Mouse (Mus musculus): ENCODE measurements around the gene Nacc2. TPM values are rescaled to one million over a fixed set of nuclear protein-coding genes. Genes with fewer than 3 reads are reported as not detected.

Gene Nacc2
- polyA plus RNA-seq, 1 experiment from 2014 or later, result 21.3 TPM

DNA sequence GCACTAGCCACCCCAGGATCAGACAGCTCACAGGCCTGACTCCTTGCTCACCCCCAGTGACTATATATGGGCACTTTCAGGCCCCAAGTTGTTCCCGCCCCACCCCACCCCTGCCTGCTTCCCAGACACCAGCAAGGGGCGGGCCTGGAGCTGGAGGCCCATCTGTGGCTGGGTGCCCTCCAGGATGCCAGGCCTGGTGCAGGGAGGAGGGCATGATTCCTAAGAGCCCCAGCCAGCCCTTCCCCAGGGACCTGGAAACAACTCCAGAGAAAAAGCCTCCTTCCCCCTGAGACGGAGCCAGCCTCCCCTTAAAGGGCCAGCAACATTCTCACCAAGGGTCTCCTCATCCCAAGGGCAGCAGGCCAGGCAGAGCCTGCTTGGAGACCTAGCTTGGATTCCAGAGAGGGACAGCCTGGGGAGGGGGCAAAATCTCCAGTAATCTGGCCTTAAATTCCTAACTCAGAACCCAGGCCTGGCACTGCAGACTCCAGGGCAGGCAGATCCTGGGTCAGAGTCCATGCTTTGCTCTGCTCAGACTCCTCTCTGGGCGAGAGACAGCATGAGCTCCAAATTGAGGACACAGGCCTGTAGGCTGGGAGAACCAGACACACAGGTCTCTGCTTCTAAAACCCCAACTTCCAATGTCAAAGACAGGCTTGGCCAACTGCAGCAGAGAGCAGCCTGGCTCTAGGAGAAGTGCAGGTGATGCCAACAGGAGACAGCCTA is 4.3 kb downstream of the Nacc2 start:
- peaks cover 8% of the 10 kb centered on the region for H3K27me3 ChIP-seq
- no peaks in the 10 kb centered on the region for H3K36me3 ChIP-seq
- peak overlapping the region; percentile 34; the same call in 1 of the 2 replicates for H3K27ac ChIP-seq (replicated peaks)
- no peak overlapping the region for H3K4me2 ChIP-seq
- no peaks in the 10 kb centered on the region for H3K9me3 ChIP-seq
- H3K4me1 ChIP-seq (replicated peaks), result peaks cover 38% of the 10 kb centered on the region
- H3K9ac ChIP-seq, result no peak overlapping the region
- peak; percentile 35; the same call in 1 of the 2 replicates for ATAC-seq (ENCODE audit: low FRiP score, low read depth)
- WGBS, result 49% methylated on average over 4 of the region's 4 CpGs
- H3K4me3 ChIP-seq, result no peak overlapping the region

DNA sequence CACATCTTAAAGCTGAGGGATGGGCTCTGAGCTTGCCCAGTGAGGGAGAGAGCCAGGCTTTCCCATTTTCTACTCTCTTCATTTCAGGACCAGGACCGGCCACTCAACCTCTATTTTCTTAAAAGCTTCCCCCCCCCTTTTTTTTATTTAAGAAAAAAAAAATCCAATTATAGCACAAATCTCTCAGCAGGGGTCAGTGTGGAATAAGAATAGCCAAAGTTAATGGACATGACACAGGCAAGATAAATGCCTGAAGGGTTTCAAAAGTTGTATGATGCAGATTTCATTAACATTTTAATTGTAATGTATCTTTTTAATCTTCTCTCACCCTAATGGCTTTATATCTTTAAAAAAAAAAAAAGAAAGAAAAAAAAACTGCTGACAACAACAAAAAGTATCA is 5.4 kb downstream of the Nacc2 start:
- Histone ChIP-seq H3K27me3 (peaks cover 8% of the 10 kb centered on the region), H3K9me3 (no peaks in the 10 kb centered on the region), H3K4me3 (no peak overlapping the region), H3K4me1 (replicated peaks) (peaks cover 30% of the 10 kb centered on the region), H3K27ac (replicated peaks) (no peak overlapping the region; the same call in 1 of the 2 replicates), H3K9ac (no peak overlapping the region), H3K4me2 (no peak overlapping the region), H3K36me3 (no peaks in the 10 kb centered on the region)
- no peak for ATAC-seq (ENCODE audit: low FRiP score, low read depth)
- WGBS, result 33% methylated on average over 1 of the region's 1 CpGs

DNA sequence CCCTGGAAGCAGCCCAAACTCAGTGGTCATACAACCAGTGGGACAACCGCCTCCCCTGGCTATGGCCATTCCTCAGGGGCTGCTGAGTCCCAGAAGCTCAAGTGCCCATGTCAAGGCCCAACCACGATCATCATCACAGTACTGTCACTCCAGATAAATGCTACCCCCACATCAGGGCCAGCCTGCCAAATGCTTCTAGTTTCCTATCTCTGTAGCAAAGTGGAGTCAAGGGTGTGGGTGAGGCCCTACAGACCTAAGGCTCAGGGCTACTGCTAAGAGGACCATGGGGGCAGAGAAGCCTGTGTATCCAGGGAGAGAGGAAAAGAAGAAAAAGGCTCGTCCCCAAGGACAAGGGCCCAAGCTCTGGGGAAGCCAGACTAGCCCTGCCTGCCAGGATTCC is 6.5 kb downstream of the Nacc2 start:
- 69% methylated on average over 3 of the region's 3 CpGs for WGBS
- no peaks in the 10 kb centered on the region for H3K9me3 ChIP-seq

DNA sequence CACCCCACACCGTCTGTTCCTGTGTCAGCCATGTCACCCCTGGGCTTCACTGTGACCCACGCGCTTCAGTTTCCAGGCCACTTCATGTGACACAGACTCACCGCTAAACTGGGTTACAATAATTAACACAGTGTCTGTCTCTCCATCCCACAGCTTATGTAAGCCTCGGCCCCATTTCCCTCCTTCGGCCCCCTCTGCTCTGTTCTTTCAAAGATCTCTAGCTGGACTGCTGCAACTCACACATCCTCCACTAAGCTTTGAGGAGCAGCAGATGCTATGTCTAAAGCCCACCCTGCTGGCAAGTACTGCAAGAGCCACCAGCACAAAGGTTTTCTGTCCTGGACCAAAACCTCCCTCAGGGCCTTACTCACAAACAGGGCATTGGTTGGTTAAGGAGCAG is 7.8 kb downstream of the Nacc2 start:
- H3K4me2 ChIP-seq, result no peak overlapping the region
- no peak for ATAC-seq (ENCODE audit: low FRiP score, low read depth)
- H3K4me3 ChIP-seq, result no peak overlapping the region
- no peak overlapping the region for H3K9ac ChIP-seq
- peaks cover 17% of the 10 kb centered on the region for H3K4me1 ChIP-seq (replicated peaks)
- 88% methylated on average over 6 of the region's 6 CpGs for WGBS
- no peaks in the 10 kb centered on the region for H3K27me3 ChIP-seq
- H3K9me3 ChIP-seq, result no peaks in the 10 kb centered on the region
- no peak overlapping the region for H3K27ac ChIP-seq (replicated peaks)
- no peaks in the 10 kb centered on the region for H3K36me3 ChIP-seq

More for the DNA sequence above, 6.5 kb downstream of the Nacc2 start:
- no peak for ATAC-seq (ENCODE audit: low FRiP score, low read depth)
- Histone ChIP-seq H3K27ac (replicated peaks) (no peak overlapping the region), H3K4me1 (replicated peaks) (peaks cover 22% of the 10 kb centered on the region), H3K4me3 (no peak overlapping the region), H3K36me3 (no peaks in the 10 kb centered on the region), H3K27me3 (peaks cover 6% of the 10 kb centered on the region), H3K4me2 (no peak overlapping the region), H3K9ac (no peak overlapping the region)

DNA sequence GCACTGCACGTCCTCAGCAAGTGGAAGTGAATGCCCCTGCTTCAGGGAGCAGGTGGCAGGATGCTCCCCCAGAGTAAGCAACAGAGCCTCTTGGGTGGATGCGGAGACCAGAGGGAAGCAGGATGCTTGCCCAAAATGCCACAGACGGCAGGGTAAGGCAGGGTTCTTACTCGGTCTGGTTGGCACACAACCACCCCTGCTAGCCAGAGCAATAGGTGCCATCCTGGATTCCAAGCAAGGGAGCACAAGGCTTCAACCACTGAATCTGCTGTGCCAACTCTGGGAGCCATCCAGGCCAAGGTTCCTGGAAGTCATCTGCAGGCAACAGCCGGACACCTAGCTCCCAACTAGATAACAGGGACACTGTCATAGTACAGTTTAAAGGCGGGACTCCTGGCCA is 14.8 kb downstream of the Nacc2 start:
- no peak for ATAC-seq (ENCODE audit: low FRiP score, low read depth)
- no peaks in the 10 kb centered on the region for H3K27me3 ChIP-seq
- no peak overlapping the region for H3K4me3 ChIP-seq
- no peak overlapping the region for H3K4me2 ChIP-seq
- H3K36me3 ChIP-seq, result no peaks in the 10 kb centered on the region
- no peak overlapping the region for H3K27ac ChIP-seq (replicated peaks)
- WGBS, result 75% methylated on average over 6 of the region's 6 CpGs
- H3K9me3 ChIP-seq, result no peaks in the 10 kb centered on the region
- H3K4me1 ChIP-seq (replicated peaks), result 0 out of 2 replicates have a peak, but pooled peaks cover 7% of the 10 kb centered on the region
- H3K9ac ChIP-seq, result no peak overlapping the region

DNA sequence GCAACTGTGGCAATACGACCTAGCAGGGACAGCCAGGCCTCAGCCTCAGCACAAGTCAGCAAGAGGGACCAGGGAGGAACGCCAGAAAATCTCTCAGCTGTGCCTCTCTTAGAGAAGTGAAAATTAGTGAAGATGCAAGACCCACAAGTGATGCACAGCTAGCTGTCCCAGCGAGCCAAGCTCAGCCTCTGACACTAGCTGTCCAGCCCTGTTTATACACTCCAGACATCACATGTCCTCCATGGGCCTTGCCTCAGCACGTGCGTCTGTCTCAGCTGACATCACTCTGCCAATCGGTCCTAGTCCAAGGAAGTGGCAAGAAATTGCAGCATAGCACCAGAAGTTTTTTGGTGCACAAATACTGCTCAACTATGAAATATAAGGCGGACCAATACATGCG is 16.0 kb downstream of the Nacc2 start:
- H3K4me3 ChIP-seq, result no peak overlapping the region
- no peak for ATAC-seq (ENCODE audit: low FRiP score, low read depth)
- 0 out of 2 replicates have a peak, but pooled peaks cover 7% of the 10 kb centered on the region for H3K4me1 ChIP-seq (replicated peaks)
- H3K27me3 ChIP-seq, result no peaks in the 10 kb centered on the region
- no peak overlapping the region for H3K27ac ChIP-seq (replicated peaks)
- no peaks in the 10 kb centered on the region for H3K9me3 ChIP-seq
- no peak overlapping the region for H3K4me2 ChIP-seq
- no peaks in the 10 kb centered on the region for H3K36me3 ChIP-seq
- 88% methylated on average over 8 of the region's 8 CpGs for WGBS
- no peak overlapping the region for H3K9ac ChIP-seq

DNA sequence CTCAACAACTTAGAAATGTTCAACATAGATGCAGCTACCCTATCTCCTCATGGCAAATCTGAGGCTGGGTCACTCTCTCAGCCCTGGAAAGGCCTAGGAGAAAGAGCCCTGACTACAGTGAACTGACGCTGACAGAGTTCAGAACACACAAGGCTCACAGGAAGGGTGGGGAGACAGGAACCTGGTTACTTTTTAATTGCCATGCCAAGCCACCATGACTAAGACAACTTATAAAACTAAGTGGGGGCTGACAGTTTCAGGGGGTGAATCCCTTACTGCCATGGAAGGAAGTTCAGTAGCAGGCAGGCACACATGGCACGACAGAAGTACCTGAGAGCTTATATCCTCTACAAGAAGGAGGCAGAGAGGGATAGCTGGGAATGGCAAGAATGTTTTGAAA is 16.8 kb downstream of the Nacc2 start:
- Histone ChIP-seq H3K4me3 (no peak overlapping the region), H3K36me3 (no peaks in the 10 kb centered on the region), H3K27ac (replicated peaks) (no peak overlapping the region), H3K9ac (no peak overlapping the region), H3K4me2 (no peak overlapping the region), H3K4me1 (replicated peaks) (0 out of 2 replicates have a peak, but pooled peaks cover 7% of the 10 kb centered on the region), H3K9me3 (no peaks in the 10 kb centered on the region), H3K27me3 (no peaks in the 10 kb centered on the region)
- WGBS, result 88% methylated on average over 2 of the region's 2 CpGs
- ATAC-seq (ENCODE audit: low FRiP score, low read depth), result no peak

DNA sequence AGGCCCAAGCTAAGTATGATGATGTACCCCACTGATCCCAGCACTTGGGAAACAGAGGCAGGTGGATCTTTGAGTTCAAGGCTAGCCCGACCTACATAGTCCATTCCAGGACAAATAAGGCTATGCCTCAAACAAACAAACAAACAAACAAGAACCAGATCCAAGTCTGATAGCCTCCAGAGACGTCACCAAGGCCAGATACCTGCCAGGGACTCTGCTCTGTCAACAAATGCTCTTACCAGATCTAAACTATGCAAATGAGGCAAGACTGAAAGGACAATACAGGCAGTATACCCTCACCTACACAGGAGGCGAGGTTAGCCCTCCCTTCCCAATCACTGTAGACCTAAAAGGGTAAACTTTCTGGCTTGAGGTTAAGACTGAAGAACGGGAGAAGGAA is 22.7 kb downstream of the Nacc2 start:
- Histone ChIP-seq H3K4me1 (replicated peaks) (no peaks in the 10 kb centered on the region), H3K27ac (replicated peaks) (no peak overlapping the region), H3K9me3 (no peaks in the 10 kb centered on the region), H3K9ac (no peak overlapping the region), H3K36me3 (no peaks in the 10 kb centered on the region), H3K4me2 (no peak overlapping the region), H3K27me3 (no peaks in the 10 kb centered on the region), H3K4me3 (no peak overlapping the region)
- 73% methylated on average over 4 of the region's 4 CpGs for WGBS
- ATAC-seq (ENCODE audit: low FRiP score, low read depth), result no peak

DNA sequence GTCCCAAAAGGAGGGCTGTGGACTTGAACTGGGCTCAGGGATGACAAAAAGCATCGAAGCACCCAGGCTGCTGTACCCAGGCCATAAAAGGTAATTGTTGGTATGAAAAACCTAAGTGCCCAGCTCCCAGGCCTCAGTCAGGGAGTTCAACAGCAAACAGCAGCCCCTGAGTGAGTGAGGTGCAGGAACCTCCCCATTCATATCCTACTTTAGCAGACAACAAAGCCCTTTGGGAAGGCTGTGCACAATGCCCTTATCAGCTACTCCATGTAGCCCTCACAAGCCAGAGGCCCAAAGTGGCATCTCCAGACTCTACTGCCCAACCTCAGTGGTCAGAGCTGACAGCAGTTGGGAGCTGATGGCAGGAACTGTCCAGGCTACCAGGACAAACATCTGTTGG is 23.2 kb downstream of the Nacc2 start:
- Histone ChIP-seq H3K27ac (replicated peaks) (no peak overlapping the region), H3K4me2 (no peak overlapping the region), H3K4me3 (no peak overlapping the region), H3K27me3 (no peaks in the 10 kb centered on the region), H3K9ac (no peak overlapping the region), H3K4me1 (replicated peaks) (no peaks in the 10 kb centered on the region), H3K9me3 (no peaks in the 10 kb centered on the region), H3K36me3 (no peaks in the 10 kb centered on the region)
- 89% methylated on average over 1 of the region's 1 CpGs for WGBS
- no peak for ATAC-seq (ENCODE audit: low FRiP score, low read depth)

DNA sequence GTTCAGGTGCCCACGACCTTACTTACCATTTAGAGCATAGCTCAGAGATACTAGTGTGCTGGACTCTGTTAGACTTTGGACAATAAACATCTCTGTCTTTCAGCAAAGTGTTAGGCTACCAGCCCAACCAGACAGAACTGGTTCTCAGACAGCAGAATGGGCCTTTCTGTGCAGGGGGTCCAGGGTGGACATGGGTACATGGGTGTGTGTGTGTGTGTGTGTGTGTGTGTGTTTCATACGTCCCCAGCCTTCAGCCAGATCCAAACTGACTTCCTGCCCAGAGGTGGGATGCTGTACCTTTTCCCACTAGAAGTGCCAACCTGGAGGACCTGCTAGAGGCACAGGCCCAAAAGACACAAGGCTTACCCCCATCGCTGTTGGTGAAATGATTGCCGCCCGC is 23.8 kb downstream of the Nacc2 start:
- WGBS, result 80% methylated on average over 5 of the region's 5 CpGs
- H3K4me3 ChIP-seq, result no peak overlapping the region
- no peaks in the 10 kb centered on the region for H3K9me3 ChIP-seq
- H3K27ac ChIP-seq (replicated peaks), result no peak overlapping the region
- H3K9ac ChIP-seq, result no peak overlapping the region
- no peaks in the 10 kb centered on the region for H3K4me1 ChIP-seq (replicated peaks)
- H3K36me3 ChIP-seq, result no peaks in the 10 kb centered on the region
- no peak overlapping the region for H3K4me2 ChIP-seq
- H3K27me3 ChIP-seq, result no peaks in the 10 kb centered on the region
- no peak for ATAC-seq (ENCODE audit: low FRiP score, low read depth)

DNA sequence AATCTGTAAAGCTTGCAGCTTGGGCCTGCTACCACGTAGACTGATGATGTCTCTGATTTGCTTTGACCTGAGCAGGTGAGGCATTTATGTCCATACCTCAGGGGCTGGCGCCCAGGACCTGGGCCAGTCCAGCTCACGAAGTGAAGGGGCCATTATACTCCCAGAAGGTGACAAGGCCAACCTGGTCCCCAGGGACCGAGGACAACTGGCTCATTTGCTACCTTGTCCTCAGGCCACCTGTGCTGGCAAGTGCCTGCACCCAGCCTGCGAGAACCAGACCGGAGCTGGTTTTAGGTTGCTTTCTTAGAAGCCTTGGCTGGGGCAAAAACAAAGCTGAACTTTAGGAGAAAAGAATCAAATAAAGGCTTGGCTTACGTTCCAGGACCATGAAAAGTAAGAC is 29.1 kb downstream of the Nacc2 start:
- Histone ChIP-seq H3K9ac (no peak overlapping the region), H3K4me3 (no peak overlapping the region), H3K4me2 (no peak overlapping the region), H3K36me3 (no peaks in the 10 kb centered on the region), H3K9me3 (no peaks in the 10 kb centered on the region), H3K27me3 (no peaks in the 10 kb centered on the region), H3K4me1 (replicated peaks) (peaks cover 27% of the 10 kb centered on the region), H3K27ac (replicated peaks) (no peak overlapping the region)
- 82% methylated on average over 7 of the region's 7 CpGs for WGBS
- ATAC-seq (ENCODE audit: low FRiP score, low read depth), result no peak

DNA sequence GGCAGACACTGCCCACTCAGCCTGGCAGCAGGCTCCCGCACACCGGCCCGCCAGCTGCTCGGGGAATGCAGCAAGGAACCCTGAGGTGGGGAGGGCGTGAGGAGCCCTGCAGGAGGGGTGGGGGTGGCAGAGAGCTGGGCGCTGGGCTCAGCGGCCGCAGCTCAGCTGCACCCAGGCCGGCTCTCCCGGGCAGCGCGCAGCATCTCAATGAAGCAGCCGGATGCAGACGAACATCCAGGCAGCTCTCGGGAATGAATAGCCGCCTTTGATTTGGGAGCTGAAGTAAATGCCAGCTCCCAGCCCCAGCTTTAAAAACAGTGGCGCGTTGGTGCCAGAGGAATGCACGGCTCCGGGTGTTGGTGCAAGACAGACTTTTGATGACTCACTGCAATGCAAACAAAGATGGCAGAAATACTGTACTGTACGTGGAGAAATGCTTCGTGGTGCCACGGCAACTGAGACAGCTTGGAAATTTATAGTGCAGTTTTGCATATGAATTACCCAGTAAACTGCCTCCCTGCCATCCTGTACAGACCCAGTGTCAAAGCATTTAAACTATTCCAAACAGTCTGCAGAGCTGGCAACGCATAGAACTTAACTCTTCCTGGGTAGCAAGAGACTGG is 31.1 kb downstream of the Nacc2 start:
- no peaks in the 10 kb centered on the region for H3K36me3 ChIP-seq
- peak overlapping the region; percentile 70 for H3K9ac ChIP-seq
- under 1% methylated on average over 24 of the region's 24 CpGs for WGBS
- peak; percentile 82 for ATAC-seq (ENCODE audit: low FRiP score, low read depth)
- peak overlapping the region; percentile 58 for H3K4me3 ChIP-seq
- H3K4me2 ChIP-seq, result peak overlapping the region; percentile 97
- H3K27me3 ChIP-seq, result no peaks in the 10 kb centered on the region
- peaks cover 27% of the 10 kb centered on the region for H3K4me1 ChIP-seq (replicated peaks)
- peak overlapping the region; percentile 80 for H3K27ac ChIP-seq (replicated peaks)
- H3K9me3 ChIP-seq, result no peaks in the 10 kb centered on the region
